Mouse (Mus musculus): ENCODE measurements at regions not wholly inside any gene's neighbourhood (a gene's known extent, or its start where the extent isn't known, plus 50 kb on each side); places are given as distances from the start of the nearest gene placed in this dataset.
"Not testable (repeated sequence)": the region's sequence is repeated elsewhere in the genome, so short reads cannot be mapped to it uniquely, and the experiment has no call there.

DNA sequence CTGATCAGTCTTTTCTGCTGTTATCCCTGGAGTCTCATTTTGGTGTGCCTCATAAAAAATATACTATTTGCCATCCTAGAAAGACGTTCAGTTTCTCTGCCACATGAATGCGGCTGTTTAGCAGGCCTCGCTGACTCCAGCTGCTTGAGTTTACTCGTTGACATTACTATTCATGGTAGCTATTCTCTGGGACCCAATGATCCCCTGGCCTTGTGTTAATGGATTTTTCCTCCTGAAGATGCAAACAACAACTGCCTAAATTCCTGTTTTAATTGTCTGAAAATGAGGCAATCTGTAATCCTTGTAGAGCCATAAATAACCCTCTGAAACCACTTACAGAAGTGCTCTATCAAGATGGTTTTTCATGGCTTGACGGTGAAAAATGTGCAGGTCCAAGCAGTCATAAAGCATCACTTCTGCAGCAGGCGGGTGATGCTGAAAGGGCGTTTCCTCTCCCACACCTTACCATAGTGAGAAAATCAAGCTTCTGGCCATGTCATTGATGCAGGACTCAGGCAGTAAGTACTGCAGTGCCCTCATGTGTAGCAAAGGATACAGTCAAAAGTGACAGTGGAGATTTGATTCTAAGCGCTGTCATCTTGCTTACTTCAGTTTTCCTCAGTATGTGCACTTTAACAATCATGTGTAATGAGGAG, 419.7 kb upstream of the Lrp1b start:
- DNase-seq, result no peak

DNA sequence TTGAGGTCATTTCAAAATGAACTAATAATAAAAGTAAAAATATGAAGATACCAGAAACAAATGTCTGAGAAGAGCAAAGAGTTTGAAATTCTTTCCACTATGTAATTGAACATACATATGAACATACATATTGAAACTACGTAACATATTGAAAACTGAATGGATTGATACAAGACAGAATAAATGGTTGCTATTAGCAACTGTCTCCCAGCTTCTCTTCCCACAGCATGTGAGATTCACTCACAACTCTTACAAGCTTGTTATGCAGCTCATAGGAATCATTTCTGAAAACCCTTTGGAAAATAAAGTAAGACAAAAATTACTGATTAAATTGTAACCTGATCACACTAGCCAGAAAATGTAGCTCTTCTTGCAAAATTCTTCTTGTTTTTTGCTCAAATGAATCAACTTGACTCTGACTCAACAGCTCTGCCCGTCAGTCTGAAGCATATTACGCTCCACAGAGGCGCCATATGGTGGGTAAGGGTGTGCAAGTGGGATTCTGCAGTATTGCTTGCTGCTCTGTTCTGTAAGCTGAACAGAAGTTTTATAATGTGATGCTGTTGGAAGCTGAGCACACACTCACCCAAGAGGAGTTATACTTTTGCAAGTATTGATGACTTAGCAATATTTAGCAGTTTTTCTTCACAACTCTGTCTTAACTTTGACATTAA, 444.3 kb upstream of the Lrp1b start:
- no peak for DNase-seq

DNA sequence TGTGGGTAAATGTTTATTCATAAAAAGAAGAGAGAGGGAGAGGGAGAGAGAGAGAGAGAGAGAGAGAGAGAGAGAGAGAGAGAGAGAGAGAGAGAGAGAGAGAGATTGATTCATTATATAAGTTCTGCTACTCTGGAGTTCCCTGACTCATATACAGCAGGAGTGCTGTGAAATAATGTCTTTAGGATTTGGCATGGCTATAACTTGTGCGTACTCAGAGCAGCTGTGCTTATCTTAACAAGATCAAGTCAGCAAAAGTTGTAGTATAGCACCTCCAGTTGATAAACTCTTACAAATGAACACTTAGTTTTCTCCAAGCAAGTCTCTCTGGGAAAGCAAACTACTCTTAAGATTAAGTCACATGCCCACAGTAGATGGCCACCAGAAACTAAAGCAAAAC, 435.3 kb upstream of the Kynu start:
- DNase-seq, result no peak

DNA sequence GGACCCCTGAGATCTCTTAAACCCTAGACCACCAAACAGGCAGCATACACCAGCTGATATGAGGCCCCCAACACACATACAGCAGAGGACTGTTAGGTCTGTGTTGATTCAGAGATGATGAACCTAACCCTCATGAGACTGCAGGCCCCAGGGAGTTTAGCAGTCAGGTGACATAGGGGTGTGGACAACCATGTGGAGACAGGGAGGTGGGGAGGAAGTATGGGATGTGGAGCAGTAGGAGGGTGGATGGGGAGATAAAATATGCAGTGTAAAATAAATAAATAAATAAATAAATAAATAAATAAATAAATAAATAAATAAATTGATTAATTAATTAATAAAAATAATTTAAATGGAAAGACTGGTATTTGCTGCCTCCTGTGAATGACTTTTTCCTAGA, 401.6 kb upstream of the Kynu start:
- DNase-seq, result no peak

DNA sequence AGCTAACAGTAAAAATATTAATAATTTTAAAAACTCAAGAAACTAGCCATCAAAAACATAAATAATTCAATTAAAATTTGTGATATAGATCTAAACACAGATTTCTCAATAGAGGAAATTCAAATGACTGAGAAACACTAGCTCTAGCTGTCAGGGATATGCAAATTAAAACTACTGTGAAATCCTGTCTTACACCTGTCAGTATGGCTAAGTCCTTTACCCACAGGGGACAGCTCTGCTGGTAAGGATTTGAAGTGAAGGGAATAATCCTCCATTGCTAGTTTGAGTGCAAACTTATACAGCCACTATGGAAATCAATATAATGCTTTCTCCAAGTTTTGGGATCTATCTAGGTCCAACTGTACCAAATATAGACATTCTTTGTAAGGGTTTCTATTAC, 373.0 kb upstream of the Kynu start:
- DNase-seq, result no peak

DNA sequence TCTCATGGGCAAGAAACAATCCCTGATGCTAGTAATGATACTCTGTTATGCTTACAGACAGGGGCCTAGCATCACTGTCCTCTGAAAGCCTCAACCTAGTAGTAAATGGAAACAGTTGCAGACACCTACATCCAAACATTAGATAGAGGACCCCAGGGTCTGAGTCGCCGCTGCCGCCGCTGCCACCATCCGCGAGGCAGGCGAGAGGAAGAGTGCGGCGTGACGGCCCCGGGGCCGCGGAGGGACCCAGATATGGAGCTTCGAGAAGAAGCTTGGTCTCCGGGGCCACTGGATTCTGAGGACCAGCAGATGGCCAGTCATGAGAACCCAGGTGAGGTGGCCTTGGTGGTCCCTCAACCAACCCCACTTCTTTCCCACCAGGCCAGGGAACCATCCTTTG, 359.6 kb upstream of the Kynu start:
- not testable (repeated sequence) for DNase-seq

DNA sequence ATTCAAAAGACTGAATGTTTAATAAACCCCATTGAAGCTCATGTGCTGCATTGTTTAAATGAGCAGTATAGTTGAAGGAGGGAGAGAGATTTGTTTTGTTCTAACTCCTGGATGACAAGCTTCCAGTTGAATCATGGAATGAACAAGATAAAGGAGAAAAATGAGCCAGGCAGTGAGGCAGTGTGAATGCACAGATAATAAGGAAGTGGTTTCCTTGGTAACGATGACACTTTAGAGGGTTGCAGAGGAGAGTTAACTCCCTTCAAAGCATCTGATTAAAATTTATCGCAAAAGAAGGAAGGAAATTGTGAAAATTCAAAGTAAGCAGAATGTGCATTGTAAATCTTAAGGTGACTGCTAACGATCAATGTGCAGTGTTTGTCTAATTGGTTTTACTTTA, 346.9 kb upstream of the Kynu start:
- DNase-seq, result no peak

DNA sequence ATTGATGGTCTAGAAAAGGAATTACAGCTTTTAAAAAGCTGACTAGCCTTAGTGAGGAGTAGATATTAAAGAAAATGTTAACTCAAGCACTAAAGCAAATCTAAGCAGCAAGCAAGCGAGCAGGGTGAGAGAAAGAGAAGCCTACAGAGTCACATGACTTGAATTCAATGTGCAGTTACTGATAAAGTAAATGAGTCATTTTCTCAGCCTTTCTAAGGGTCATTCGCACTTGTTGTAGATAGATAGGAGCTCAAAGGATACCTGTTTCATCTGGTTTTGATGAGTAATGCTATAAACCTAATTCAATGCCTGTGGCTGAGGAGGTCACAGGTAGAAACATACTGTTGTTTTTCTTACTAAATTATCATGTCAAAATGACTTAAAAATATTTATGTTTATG, 341.2 kb upstream of the Kynu start:
- DNase-seq, result no peak

DNA sequence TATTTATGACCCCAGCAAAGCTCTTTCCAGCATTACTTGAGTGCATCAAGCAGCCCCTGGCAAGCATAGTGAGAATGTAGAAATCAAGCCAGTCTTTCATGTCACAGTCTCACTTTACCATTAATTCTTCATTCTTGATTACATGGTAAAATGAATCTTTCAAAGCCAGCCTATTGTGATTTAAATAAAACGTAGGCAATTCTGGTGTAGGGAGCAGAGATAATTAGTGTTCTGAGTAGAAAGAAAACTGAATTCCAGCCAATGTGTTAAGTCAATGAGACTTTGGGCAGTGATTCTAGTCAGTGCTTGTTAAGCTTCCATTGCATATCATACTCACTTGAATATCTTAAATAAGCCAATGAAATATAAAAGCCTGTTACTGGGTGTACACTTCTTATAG, 338.0 kb upstream of the Kynu start:
- DNase-seq, result no peak

DNA sequence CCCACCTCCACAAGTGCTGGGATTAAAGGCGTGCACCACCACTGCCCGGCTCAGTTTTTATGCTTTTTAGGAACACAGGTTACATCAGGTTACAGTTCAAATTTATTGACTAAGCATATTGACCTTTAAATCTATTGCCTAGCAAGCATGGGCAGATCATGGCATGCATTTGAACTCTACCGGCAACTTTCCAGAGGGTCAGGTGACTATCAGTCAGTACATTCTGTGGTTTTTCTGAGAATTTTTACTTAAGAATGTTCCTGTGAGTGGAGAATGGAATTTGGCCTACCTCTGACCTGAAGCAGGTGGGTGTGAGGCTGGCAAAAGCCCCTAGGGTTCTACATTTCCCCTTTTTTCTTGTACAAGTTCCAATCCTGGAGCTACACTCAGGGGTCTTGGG, 332.4 kb upstream of the Kynu start:
- DNase-seq, result no peak

DNA sequence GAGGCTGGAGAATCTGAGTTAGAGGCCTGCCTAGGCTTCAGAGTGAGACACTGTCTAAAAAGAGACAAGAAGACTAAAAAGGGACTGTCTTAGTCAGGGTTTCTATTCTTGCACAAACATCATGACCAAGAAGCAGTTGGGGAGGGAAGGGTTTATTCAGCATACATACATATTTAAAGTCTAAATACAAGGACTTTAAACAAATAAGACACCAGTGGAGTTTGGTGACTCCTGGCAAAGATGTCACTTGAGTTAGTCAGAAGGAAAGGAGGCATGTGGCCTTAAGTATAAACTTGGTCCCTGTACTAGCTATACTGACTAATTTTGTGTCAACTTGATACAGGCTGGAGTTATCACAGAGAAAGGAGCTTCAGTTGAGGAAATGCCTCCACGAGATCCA, 330.4 kb upstream of the Kynu start:
- not testable (repeated sequence) for DNase-seq

DNA sequence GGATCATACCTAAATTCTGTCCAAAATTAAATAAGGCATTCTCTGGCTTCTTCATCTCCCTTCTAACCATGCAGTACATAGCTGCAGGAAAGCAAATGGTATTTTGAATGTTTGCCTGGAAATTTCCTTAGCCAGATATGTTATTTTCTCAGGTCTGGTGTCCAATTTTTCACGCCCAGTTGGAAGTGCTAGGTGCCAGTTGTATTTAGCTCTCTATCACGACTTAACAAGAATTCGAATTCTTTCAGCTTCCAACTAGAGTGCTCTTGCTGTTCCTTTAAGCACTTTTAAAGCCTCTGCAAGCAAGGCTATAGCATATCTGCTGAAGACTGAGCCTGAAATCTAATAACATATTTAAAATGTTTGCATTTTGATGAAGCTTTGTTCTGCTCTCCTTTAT, 308.3 kb upstream of the Kynu start:
- no peak for DNase-seq

DNA sequence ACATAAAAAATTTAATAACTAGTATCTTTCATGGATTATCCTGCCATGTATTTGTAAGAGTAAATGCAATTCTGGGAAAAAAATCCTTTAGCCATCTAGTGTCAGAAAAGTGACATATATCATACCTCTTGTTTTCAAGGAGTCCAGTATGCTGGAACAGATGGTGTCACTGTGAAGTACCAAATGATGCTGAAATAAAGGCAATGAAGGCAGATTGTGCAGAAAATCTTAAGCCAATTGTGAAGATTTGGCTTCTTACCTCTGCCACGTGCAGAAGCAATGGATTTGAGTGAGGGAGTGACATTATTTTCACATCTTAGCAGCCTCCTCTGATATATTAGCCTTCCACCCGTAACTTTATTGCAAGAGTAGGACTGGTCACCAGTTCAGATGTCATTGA, 306.5 kb upstream of the Kynu start:
- no peak for DNase-seq

DNA sequence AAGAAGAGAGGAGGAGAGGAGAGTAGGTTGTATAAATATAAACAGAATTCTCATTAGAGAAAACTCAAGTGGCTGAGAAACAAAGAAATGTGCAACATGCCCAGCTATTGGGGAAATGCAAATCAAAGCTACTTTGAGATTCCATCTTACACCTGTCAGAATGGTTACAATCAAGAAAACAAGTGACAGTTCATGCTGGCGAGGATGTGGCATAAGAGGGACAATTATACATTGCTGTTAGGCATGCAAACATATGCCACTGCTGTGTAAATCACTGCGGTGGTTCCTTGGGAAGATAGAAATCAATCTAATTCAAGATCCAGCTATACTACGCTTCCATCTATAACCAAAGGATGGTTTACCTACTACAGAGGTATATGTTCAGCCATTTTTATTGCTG, 300.4 kb upstream of the Kynu start:
- DNase-seq, result no peak

DNA sequence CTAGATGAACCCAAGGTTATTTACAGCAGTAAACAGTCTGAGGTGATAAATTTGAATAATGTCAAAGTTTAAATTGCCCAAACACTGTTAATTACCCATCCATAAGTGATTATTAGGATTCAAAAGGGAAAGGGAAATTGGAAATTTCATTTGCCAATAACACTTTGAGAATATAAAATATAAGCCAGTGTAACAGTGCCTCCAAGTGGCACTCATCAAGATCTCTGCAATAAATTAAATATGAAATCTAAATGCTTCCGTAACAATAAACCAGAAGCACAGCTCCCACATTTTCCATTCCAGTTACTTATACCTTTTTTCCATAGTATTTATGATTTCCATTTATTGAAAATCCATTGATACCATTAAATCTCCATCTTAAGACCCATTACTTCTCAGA, 284.3 kb upstream of the Kynu start:
- no peak for DNase-seq

DNA sequence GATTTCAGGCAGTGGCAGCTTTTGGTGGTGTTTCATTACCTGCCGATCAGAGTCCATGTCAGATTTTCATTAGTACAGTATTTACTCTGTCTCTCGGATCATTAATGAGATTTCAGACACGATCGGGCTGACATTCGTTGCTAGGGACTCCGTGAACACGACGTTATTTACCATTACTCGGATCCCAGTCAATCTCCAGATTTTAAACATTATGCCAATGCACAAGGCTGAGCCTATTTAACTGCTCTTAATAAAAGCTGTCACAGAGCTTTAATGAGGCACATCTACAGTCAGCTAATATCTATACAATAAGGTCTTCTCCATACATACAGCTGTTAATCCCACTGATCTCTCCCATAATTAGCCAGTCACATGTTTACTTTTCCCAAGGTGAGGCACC, 283.0 kb upstream of the Kynu start:
- DNase-seq, result no peak

DNA sequence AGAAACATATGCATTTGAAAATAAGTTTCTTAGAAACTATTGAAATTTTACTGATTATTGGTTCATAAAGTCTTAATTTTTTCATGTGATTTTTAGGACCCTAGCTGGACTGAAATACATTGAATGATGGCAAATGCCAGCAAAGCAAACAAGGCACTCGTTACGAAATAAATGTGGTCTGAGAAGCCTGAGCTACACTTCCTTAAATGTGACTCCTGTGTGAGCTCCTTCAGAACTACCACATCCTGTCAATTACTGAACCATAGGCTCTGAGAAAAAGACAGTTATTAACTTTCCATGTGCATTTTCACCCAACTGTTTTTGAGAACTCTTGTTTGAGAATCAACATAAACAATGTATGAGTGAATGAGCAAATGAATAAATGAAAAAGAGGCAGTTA, 281.1 kb upstream of the Kynu start:
- no peak for DNase-seq

DNA sequence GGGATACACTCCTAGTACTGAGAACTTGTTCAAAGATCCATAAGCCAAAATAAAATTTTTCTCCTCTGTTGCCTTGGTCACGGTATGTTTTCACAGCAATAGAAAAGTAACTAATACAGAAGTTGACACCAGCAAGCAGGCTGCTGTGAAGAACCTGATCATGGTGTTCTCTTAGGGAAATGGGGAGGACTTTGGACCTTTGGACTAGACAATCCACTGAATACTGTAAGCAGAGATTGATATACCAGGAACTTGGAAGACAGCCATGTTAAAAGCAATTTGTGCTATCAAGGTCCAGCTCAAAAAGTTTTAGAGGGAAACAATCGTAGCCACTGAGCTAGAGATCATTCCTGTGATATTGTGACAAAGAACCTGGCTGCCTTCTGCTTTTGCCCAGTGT, 259.3 kb upstream of the Kynu start:
- DNase-seq, result no peak

DNA sequence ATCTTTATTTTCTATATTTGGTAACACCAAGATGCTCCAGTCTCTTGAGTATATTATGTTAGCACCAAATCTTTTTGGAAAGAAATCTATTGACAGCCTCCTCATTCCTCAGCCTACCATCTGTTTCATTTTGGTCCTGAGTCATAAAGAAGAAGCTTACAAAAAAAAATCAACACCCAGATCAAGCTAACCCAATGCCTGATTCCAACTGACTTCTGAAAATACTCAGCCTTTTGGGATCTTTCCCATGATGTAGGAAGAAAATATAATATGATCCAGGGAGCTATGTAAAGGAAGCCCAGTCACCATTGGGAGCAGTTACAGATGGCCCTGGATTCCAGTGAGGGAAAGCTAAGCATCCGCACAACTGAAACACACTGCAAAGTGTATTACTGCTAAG, 231.3 kb upstream of the Kynu start:
- DNase-seq, result no peak

DNA sequence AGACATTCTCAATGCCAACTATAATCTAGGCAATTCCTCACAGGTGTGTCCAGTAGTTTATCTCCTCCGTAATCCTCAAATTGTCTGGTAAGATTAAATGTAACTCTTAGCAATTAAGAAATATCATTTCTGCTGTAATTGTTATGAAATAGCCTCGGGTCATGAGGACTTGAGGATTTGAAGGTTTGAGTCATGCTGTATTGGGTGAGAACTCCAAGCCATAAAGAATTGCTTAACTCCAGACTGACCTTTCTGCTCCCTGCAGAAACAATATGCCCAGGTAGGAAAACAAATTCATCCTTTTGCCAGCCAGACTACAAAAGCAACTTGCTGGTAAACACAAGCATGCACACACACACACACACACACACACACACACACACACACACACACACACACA, 190.8 kb upstream of the Kynu start:
- DNase-seq, result no peak

DNA sequence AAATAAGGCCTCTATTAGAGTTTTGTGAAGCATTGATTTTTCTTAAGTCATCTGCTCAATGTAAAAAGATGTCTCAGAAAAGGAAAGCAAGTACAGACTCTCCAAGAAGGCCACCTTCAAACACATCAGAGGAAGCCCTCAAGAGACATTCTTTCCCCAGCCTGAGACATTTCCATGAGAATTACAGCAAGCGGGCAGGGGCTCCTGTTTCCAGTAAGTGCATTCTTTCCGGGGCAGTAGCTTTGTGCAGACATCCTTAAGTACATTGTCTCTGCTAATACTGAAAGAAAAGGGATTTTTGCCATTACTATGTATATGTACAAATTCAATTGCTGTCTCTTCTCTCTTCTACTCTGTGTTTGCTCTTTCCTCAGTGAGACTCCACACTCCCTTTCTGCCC, 189.3 kb upstream of the Kynu start:
- no peak for DNase-seq

DNA sequence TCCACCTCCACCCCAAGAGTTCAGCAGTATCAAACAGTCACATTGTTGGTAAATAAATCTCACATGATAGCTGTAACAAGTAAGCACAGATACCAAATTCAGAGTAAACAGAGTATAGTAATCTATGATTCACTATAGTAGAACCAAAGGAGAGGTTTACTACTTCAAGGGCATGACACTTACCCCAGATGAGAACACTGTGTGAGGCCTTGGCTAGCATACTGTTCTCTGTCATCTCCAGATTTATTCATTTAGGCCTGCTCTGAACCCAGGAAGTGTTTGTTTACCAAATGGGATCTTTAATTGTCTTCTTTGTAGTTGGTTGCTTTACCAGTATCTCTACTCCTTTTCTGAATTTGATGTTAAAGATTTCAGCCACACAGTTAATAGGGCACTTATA, 151.8 kb upstream of the Kynu start:
- peak; percentile 8 for DNase-seq

DNA sequence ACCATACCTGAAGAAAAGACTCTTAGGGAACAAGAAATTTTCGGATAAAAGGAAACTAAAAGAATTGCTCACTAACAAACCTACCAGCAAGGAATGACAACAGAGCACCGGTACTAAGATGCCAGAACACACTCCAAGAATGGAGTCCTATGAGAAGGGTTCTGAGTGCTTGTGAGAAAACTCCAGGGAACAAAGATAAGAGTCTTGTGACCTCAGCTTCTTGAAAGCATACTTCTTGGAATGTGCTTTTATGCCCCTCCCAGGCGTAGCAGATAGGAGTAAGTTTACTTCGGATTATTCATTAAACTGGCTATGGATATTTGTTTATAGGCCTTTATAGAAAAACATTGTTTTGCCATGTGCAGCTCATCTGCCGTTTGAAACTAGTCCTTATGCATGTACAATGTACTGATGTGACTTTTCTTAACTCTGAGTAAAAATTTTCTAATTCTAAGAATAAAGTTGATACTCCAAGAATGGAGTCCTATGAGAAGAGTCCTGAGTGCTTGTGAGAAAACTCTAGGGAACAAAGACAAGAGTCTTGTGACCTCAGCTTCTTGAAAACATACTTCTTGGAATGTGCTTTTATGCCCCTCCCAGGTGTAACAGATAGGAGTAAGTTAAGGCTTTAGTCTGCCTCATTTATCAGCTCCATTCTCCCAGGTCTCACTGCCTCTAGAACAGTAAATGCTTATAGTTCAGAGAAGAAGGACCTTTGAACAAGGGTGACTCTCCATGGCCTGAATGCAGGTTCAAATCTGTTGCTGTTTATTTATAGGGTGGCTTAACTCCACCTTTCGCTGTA, 150.8 kb upstream of the Kynu start:
- no peak for DNase-seq

DNA sequence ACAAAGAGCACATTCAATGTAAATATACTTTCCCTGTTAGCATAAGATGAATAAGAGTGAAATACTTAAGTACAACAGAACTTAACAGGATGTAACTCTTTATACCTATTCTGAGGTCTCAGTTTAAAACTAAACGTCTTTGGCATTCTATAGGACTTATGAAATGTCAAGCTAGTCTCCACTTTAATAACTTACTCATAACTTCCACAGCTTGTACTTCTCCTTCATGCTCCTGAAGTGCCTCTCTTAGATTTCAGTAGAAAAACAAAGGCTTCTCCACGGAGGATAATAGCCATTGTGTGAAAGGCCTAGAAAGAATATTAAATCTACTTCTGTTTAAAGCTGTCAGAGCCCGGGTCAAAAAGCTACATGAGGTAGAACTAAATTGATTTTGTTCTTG, 117.9 kb upstream of the Kynu start:
- DNase-seq, result no peak
